Mouse (Mus musculus) heart, postnatal 0 days (tissue): ENCODE measurements around the gene Rad51d.

ENCODE experiments used
- CTCF ChIP-seq: IDR thresholded peaks from 2 replicates; pipeline ENCODE4 v1.5.1; 2016; ENCODE audit warnings: antibody characterized with exemption, control low read depth, low read depth
- EP300 ChIP-seq: IDR thresholded peaks from 2 replicates; pipeline ENCODE4 v1.6.1; 2016; ENCODE audit warnings: antibody characterized with exemption, low read depth

DNA sequence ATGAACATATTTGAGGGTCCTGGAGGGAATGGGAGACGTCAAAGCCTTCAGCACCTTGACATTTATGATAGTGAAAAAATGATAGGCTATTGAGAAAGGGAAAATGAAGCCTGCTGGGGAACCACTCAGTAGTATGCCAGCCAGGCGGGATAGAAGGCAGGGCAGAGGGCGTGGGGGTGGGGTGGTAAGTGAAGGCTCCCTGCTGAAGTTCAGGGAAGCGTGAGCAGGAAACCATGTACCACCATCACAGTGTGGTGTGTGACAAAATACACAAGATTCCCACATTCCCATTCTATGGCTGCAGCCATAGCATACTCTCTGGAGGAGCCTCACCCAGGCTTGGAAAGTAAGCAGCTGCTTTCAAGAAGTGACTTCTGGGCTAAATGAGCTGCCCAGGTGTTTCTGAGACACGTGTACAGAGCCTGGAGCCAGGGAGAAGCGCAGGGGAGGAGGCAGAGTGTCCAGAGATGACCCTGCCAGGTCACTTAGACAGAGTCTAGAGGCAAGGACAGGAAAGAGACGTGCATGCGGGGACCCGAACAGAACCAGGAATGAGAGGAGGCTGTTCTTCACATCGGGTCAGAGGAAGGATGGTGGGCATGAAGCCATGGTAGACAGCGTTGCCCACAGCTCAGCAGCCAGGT is 45.5 kb downstream of the Rad51d start:
- TF ChIP-seq CTCF (no peak), EP300 (no peak)
